ENCODE assay signal across 21 mouse cellular contexts in genomic region chr4:155470263-155470953, GRCm38 (mm10). TPM values are rescaled to one million over a fixed set of nuclear protein-coding genes. Genes with fewer than 3 reads are reported as not detected.
DNase-seq lines count a peak whose midpoint lies in the region; ATAC-seq and TF ChIP-seq lines count a peak whose summit lies in the region.
"Had no signal": no experiment of that assay in that cellular context is flagged by ENCODE, and none has a peak within 500 bp of the region (broad histone marks: within the 10 kb centered on the region; RNA-seq: fewer than 3 reads in every experiment).

No protein-coding gene starts in this region.

- 75% methylated on average over 16 of the region's 16 CpGs for WGBS in limb, embryonic 12.5 days

- peaks cover 3% of the 10 kb centered on the region for H3K4me1 ChIP-seq in testis, adult 2 months (ENCODE audit: control insufficient read depth, insufficient read depth, low read length)
- H3K4me1 ChIP-seq in limb, embryonic 12.5 days (replicated peaks): peaks cover 5% of the 10 kb centered on the region
- H3K4me1 ChIP-seq: intestine, embryonic 15.5 days had no signal

- TF ChIP-seq CTCF in testis, adult 2 months (IDR thresholded peaks at IDR 0.05; ENCODE audit: control insufficient read depth, insufficient read depth, insufficient replicate concordance, low read depth, low read length): no peak

- no peak for TF ChIP-seq POLR2A in testis, adult 2 months (IDR thresholded peaks at IDR 0.05; ENCODE audit: control insufficient read depth, low read depth, low read length)

- no peaks in the 10 kb centered on the region for H3K9me3 ChIP-seq in limb, embryonic 12.5 days
- H3K9me3 ChIP-seq: embryonic facial prominence, embryonic 12.5 days; embryonic facial prominence, embryonic 15.5 days; hindbrain, embryonic 10.5 days; hindbrain, embryonic 13.5 days; intestine, embryonic 15.5 days had no signal

- H3K9ac ChIP-seq in limb, embryonic 12.5 days (replicated peaks): 0 out of 2 replicates have a peak overlapping the region, but pooled peaks have one; percentile 18
- H3K9ac ChIP-seq: embryonic facial prominence, embryonic 12.5 days; embryonic facial prominence, embryonic 15.5 days; forebrain, postnatal 0 days; hindbrain, embryonic 13.5 days; intestine, embryonic 15.5 days had no signal

- H3K36me3 ChIP-seq in testis, adult 2 months (ENCODE audit: control insufficient read depth, insufficient read depth, low read length): no peaks in the 10 kb centered on the region
- no peaks in the 10 kb centered on the region for H3K36me3 ChIP-seq in limb, embryonic 12.5 days
- H3K36me3 ChIP-seq: embryonic facial prominence, embryonic 12.5 days; embryonic facial prominence, embryonic 15.5 days; hindbrain, embryonic 10.5 days; hindbrain, embryonic 13.5 days; intestine, embryonic 15.5 days had no signal

- no peak for ATAC-seq in limb, embryonic 12.5 days (ENCODE audit: insufficient number of reproducible peaks, insufficient read depth, low FRiP score, low TSS enrichment, low read depth)
- no peak for ATAC-seq in megakaryocyte, adult 5-6 weeks (ENCODE audit: poor library complexity, severe bottlenecking)
- ATAC-seq: CD4-positive, CD25-positive, alpha-beta regulatory T cell, adult 4 months; forebrain, embryonic 14.5 days; forebrain, postnatal 0 days; hindbrain, embryonic 16.5 days; intestine, embryonic 15.5 days had no signal

- H3K4me2 ChIP-seq in limb, embryonic 12.5 days: no peak overlapping the region
- H3K4me2 ChIP-seq: embryonic facial prominence, embryonic 12.5 days; embryonic facial prominence, embryonic 15.5 days; heart, embryonic 11.5 days; hindbrain, embryonic 13.5 days; intestine, embryonic 15.5 days had no signal

- no peaks in the 10 kb centered on the region for H3K27me3 ChIP-seq in testis, adult 2 months (ENCODE audit: control insufficient read depth, insufficient read depth, low read length)
- peaks cover 38% of the 10 kb centered on the region for H3K27me3 ChIP-seq in limb, embryonic 12.5 days
- H3K27me3 ChIP-seq: intestine, embryonic 15.5 days had no signal

- intact Hi-C loops in heart, postnatal 14 days (cut with DNase I): no loop called here

- H3K4me3 ChIP-seq in testis, adult 2 months (ENCODE audit: control insufficient read depth, low read depth, low read length): no peak overlapping the region
- H3K4me3 ChIP-seq in limb, embryonic 12.5 days (replicated peaks): no peak overlapping the region
- H3K4me3 ChIP-seq: embryonic facial prominence, embryonic 12.5 days; embryonic facial prominence, embryonic 15.5 days; hindbrain, embryonic 10.5 days; hindbrain, embryonic 13.5 days; intestine, embryonic 15.5 days had no signal

- peak; percentile 90 for DNase-seq in heart, adult 11 months
- DNase-seq in heart, postnatal 14 days: no peak
- no peak for DNase-seq in testis, postnatal 14 days (ENCODE audit: low spot score)
- DNase-seq: cerebellum, adult 11 months; forebrain, postnatal 0 days had no signal

- peak overlapping the region; percentile 48 for H3K27ac ChIP-seq in testis, adult 2 months (ENCODE audit: control insufficient read depth, insufficient read depth, low read depth, low read length)
- no peak overlapping the region for H3K27ac ChIP-seq in limb, embryonic 12.5 days
- H3K27ac ChIP-seq: embryonic facial prominence, embryonic 12.5 days; embryonic facial prominence, embryonic 15.5 days; hindbrain, embryonic 10.5 days; hindbrain, embryonic 13.5 days; intestine, embryonic 15.5 days had no signal

RNA-seq across cellular contexts. Expression of gene Tmem52, which starts 1.5 kb away (rescaled TPM):
- 1 to 10 TPM; 3.6 to 6.9 TPM for total RNA-seq in heart, postnatal 14 days (2021)
- polyA plus RNA-seq in testis, adult 2 months (2012; rRNA removed): 24.8 and 30.0 TPM in 2 replicates
- polyA plus RNA-seq in limb, embryonic 12.5 days (2016; fragmentation: Nextera tagmentation; extraction: Ambion mirVana): not detected in 2 replicates
- not detected in 2 replicates for total RNA-seq in megakaryocyte, adult 5-6 weeks (2015)
- not detected in 2 replicates for total RNA-seq in megakaryocyte, adult 5-6 weeks (2017)
- total RNA-seq: granulocyte monocyte progenitor cell, adult 5-6 weeks had no signal
- polyA plus RNA-seq: C2C12; CD4-positive, CD25-positive, alpha-beta regulatory T cell, adult 4 months; embryonic facial prominence, embryonic 12.5 days; forebrain, embryonic 11.5 days; forebrain, embryonic 14.5 days; heart, embryonic 11.5 days; heart, embryonic 14.5 days; hindbrain, embryonic 13.5 days had no signal

RNA-seq across cellular contexts. Expression of gene Gnb1, which starts 20.8 kb away (rescaled TPM):
- total RNA-seq in heart, postnatal 14 days (2021): 100 to 1,000 TPM; 207 to 223 TPM
- 356 and 422 TPM in 2 replicates for polyA plus RNA-seq in testis, adult 2 months (2012; rRNA removed)
- 538 and 556 TPM in 2 replicates for polyA plus RNA-seq in limb, embryonic 12.5 days (2016; fragmentation: Nextera tagmentation; extraction: Ambion mirVana)
- 244 and 278 TPM in 2 replicates for total RNA-seq in megakaryocyte, adult 5-6 weeks (2015)
- total RNA-seq in megakaryocyte, adult 5-6 weeks (2017): 158 and 180 TPM in 2 replicates

Comparison
In these comparisons a context has a peak if more than half of its experiments do, and no peak if none do; other contexts are left out.
1. RNA of gene Tmem52, which starts 1.5 kb away (total RNA-seq): 3.6 to 6.9 TPM in heart, postnatal 14 days; not detected in megakaryocyte, adult 5-6 weeks; every median in the first group is over 4 times any median in the second.